Mouse (Mus musculus) embryonic facial prominence, embryonic 15.5 days (tissue): ENCODE measurements at regions not wholly inside any gene's neighbourhood (a gene's known extent, or its start where the extent isn't known, plus 50 kb on each side); places are given as distances from the start of the nearest gene placed in this dataset.

ENCODE experiments used
- ATAC-seq: fragments of 200-750 bp; cut with Nextera tagmentation; 2 replicates; pipeline ENCODE4 v1.8.0; 2017; ENCODE audit warnings: low read depth, moderate TSS enrichment; ENCODE audit not compliant: insufficient number of reproducible peaks, low FRiP score, low TSS enrichment
- H3K27ac ChIP-seq: fragments of 300-500 bp; sonication (generic); replicated peaks from 2 replicates; pipeline ENCODE4 v1.5.1; 2015; ENCODE audit warnings: mild to moderate bottlenecking, inconsistent platforms
- H3K27me3 ChIP-seq: fragments of 300-500 bp; sonication (generic); 2 replicates; pipeline ENCODE4 v1.6.1; 2015; ENCODE audit warnings: inconsistent platforms
- H3K36me3 ChIP-seq: fragments of 300-500 bp; sonication (generic); 2 replicates; pipeline ENCODE4 v1.6.1; 2015; ENCODE audit warnings: mild to moderate bottlenecking, inconsistent platforms
- H3K4me1 ChIP-seq: fragments of 300-500 bp; sonication (generic); 2 replicates; pipeline ENCODE4 v1.6.1; 2015; ENCODE audit warnings: inconsistent platforms
- H3K4me2 ChIP-seq: fragments of 300-500 bp; sonication (generic); replicated peaks from 2 replicates; pipeline ENCODE4 v1.6.1; 2015; ENCODE audit warnings: mild to moderate bottlenecking, inconsistent platforms
- H3K4me3 ChIP-seq: fragments of 300-500 bp; sonication (generic); replicated peaks from 2 replicates; pipeline ENCODE4 v1.5.1; 2015; ENCODE audit warnings: mild to moderate bottlenecking, inconsistent platforms
- H3K9ac ChIP-seq: fragments of 300-500 bp; sonication (generic); 2 replicates; pipeline ENCODE4 v1.6.1; 2015; ENCODE audit warnings: inconsistent platforms
- H3K9me3 ChIP-seq: fragments of 300-500 bp; sonication (generic); replicated peaks from 2 replicates; pipeline ENCODE4 v1.6.1; 2016; ENCODE audit warnings: inconsistent platforms
- WGBS: fragments of 180-500 bp; shearing (Covaris S2); methylation state at CpG from one replicate; pipeline ENCODE4 v1.1.7; 2015; 5-methylcytosine and 5-hydroxymethylcytosine counted together

- Histone ChIP-seq H3K9ac (no peak overlapping the region), H3K4me1 (no peaks in the 10 kb centered on the region), H3K4me3 (no peak overlapping the region), H3K27ac (no peak overlapping the region), H3K36me3 (no peaks in the 10 kb centered on the region), H3K27me3 (no peaks in the 10 kb centered on the region), H3K9me3 (no peaks in the 10 kb centered on the region), H3K4me2 (no peak overlapping the region)
- ATAC-seq, result no peak
- WGBS, result 68% methylated on average over 5 of the region's 5 CpGs
These were observed 307.5 kb downstream of the Tbc1d1 start for GRCm38 (mm10) chr5:64463570-64463969.

GRCm38 (mm10) chr5:64466320-64466719 lies 310.2 kb downstream of the Tbc1d1 start:
- no peak overlapping the region for H3K27ac ChIP-seq
- no peaks in the 10 kb centered on the region for H3K9me3 ChIP-seq
- no peaks in the 10 kb centered on the region for H3K27me3 ChIP-seq
- H3K4me2 ChIP-seq, result no peak overlapping the region
- H3K4me1 ChIP-seq, result no peaks in the 10 kb centered on the region
- 85% methylated on average over 3 of the region's 3 CpGs for WGBS
- ATAC-seq, result no peak
- H3K9ac ChIP-seq, result no peak overlapping the region
- no peaks in the 10 kb centered on the region for H3K36me3 ChIP-seq
- H3K4me3 ChIP-seq, result no peak overlapping the region

GRCm38 (mm10) chr5:64467856-64468255 lies 311.8 kb downstream of the Tbc1d1 start:
- Histone ChIP-seq H3K4me1 (no peaks in the 10 kb centered on the region), H3K27me3 (no peaks in the 10 kb centered on the region), H3K9me3 (no peaks in the 10 kb centered on the region), H3K4me2 (no peak overlapping the region), H3K4me3 (no peak overlapping the region), H3K36me3 (no peaks in the 10 kb centered on the region), H3K9ac (no peak overlapping the region), H3K27ac (no peak overlapping the region)
- WGBS, result 85% methylated on average over 3 of the region's 3 CpGs
- no peak for ATAC-seq

- 79% methylated on average over 7 of the region's 7 CpGs for WGBS
- Histone ChIP-seq H3K4me2 (no peak overlapping the region), H3K9ac (no peak overlapping the region), H3K36me3 (no peaks in the 10 kb centered on the region), H3K9me3 (no peaks in the 10 kb centered on the region), H3K27ac (no peak overlapping the region), H3K4me1 (no peaks in the 10 kb centered on the region), H3K4me3 (no peak overlapping the region), H3K27me3 (no peaks in the 10 kb centered on the region)
- no peak for ATAC-seq
These were observed 312.2 kb downstream of the Tbc1d1 start for GRCm38 (mm10) chr5:64468307-64468706.

- Histone ChIP-seq H3K9me3 (no peaks in the 10 kb centered on the region), H3K4me1 (no peaks in the 10 kb centered on the region), H3K4me3 (no peak overlapping the region), H3K9ac (no peak overlapping the region), H3K27me3 (no peaks in the 10 kb centered on the region), H3K36me3 (no peaks in the 10 kb centered on the region), H3K27ac (no peak overlapping the region), H3K4me2 (no peak overlapping the region)
- ATAC-seq, result no peak
- WGBS, result 77% methylated on average over 3 of the region's 3 CpGs
These were observed 315.9 kb downstream of the Tbc1d1 start for GRCm38 (mm10) chr5:64472008-64472407.

- Histone ChIP-seq H3K36me3 (no peaks in the 10 kb centered on the region), H3K4me1 (no peaks in the 10 kb centered on the region), H3K27me3 (no peaks in the 10 kb centered on the region), H3K27ac (no peak overlapping the region), H3K4me3 (no peak overlapping the region), H3K9me3 (no peaks in the 10 kb centered on the region), H3K4me2 (no peak overlapping the region), H3K9ac (no peak overlapping the region)
- ATAC-seq, result no peak
- WGBS, result 83% methylated on average over 10 of the region's 10 CpGs
These were observed 316.3 kb downstream of the Tbc1d1 start for GRCm38 (mm10) chr5:64472415-64472814.

GRCm38 (mm10) chr5:64474868-64475267 lies 318.8 kb downstream of the Tbc1d1 start:
- Histone ChIP-seq H3K4me2 (no peak overlapping the region), H3K9me3 (no peaks in the 10 kb centered on the region), H3K36me3 (no peaks in the 10 kb centered on the region), H3K27me3 (no peaks in the 10 kb centered on the region), H3K27ac (no peak overlapping the region), H3K4me3 (no peak overlapping the region), H3K9ac (no peak overlapping the region), H3K4me1 (peaks cover 8% of the 10 kb centered on the region; the same call in 1 of the 2 replicates)
- no peak for ATAC-seq
- 82% methylated on average over 1 of the region's 1 CpGs for WGBS

- Histone ChIP-seq H3K4me2 (no peak overlapping the region), H3K27ac (no peak overlapping the region), H3K9ac (no peak overlapping the region), H3K4me1 (peaks cover 8% of the 10 kb centered on the region; the same call in 1 of the 2 replicates), H3K36me3 (no peaks in the 10 kb centered on the region), H3K27me3 (no peaks in the 10 kb centered on the region), H3K4me3 (no peak overlapping the region), H3K9me3 (no peaks in the 10 kb centered on the region)
- ATAC-seq, result no peak
- WGBS, result 77% methylated on average over 8 of the region's 8 CpGs
These were observed 319.8 kb downstream of the Tbc1d1 start for GRCm38 (mm10) chr5:64475736-64476519.

- no peaks in the 10 kb centered on the region for H3K9me3 ChIP-seq
- H3K4me2 ChIP-seq, result no peak overlapping the region
- no peaks in the 10 kb centered on the region for H3K36me3 ChIP-seq
- H3K4me1 ChIP-seq, result peaks cover 8% of the 10 kb centered on the region; the same call in 1 of the 2 replicates
- 72% methylated on average over 11 of the region's 11 CpGs for WGBS
- no peak for ATAC-seq
- no peak overlapping the region for H3K9ac ChIP-seq
- H3K4me3 ChIP-seq, result no peak overlapping the region
- H3K27me3 ChIP-seq, result no peaks in the 10 kb centered on the region
- H3K27ac ChIP-seq, result no peak overlapping the region
These were observed 320.7 kb downstream of the Tbc1d1 start for GRCm38 (mm10) chr5:64476641-64477369.

GRCm38 (mm10) chr5:64478143-64478542 lies 322.0 kb downstream of the Tbc1d1 start:
- no peaks in the 10 kb centered on the region for H3K9me3 ChIP-seq
- ATAC-seq, result no peak

GRCm38 (mm10) chr5:64478599-64479214 lies 322.6 kb downstream of the Tbc1d1 start:
- Histone ChIP-seq H3K9ac (no peak overlapping the region), H3K36me3 (no peaks in the 10 kb centered on the region), H3K4me1 (peaks cover 8% of the 10 kb centered on the region; the same call in 1 of the 2 replicates), H3K27me3 (no peaks in the 10 kb centered on the region), H3K4me2 (no peak overlapping the region), H3K9me3 (no peaks in the 10 kb centered on the region), H3K27ac (0 out of 2 replicates have a peak overlapping the region, but pooled peaks have one; percentile 28), H3K4me3 (no peak overlapping the region)
- WGBS, result 59% methylated on average over 10 of the region's 10 CpGs
- ATAC-seq, result no peak

More at GRCm38 (mm10) chr5:64478143-64478542, 322.0 kb downstream of the Tbc1d1 start:
- no peak overlapping the region for H3K9ac ChIP-seq
- 80% methylated on average over 13 of the region's 13 CpGs for WGBS
- H3K27ac ChIP-seq, result no peak overlapping the region
- H3K4me2 ChIP-seq, result no peak overlapping the region
- H3K4me3 ChIP-seq, result no peak overlapping the region
- no peaks in the 10 kb centered on the region for H3K36me3 ChIP-seq
- peaks cover 8% of the 10 kb centered on the region; the same call in 1 of the 2 replicates for H3K4me1 ChIP-seq
- H3K27me3 ChIP-seq, result no peaks in the 10 kb centered on the region
